Mouse (Mus musculus) liver, embryonic 16.5 days (tissue): ENCODE results near the gene Cnbp. TPM values are rescaled to one million over a fixed set of nuclear protein-coding genes. Genes with fewer than 3 reads are reported as not detected.

Experiments used
- ATAC-seq: fragments of 200-750 bp; cut with Nextera tagmentation; 2 replicates; pipeline ENCODE4 v1.8.0; 2017; ENCODE audit warnings: low read depth, mild to moderate bottlenecking, moderate number of reproducible peaks, moderate library complexity
- H3K27ac ChIP-seq: fragments of 300-500 bp; sonication (generic); 2 replicates; pipeline ENCODE4 v1.5.1; 2014; ENCODE audit warnings: mild to moderate bottlenecking, low read length
- H3K27me3 ChIP-seq: fragments of 300-500 bp; sonication (generic); 2 replicates; pipeline ENCODE4 v1.6.1; 2014; ENCODE audit warnings: low read depth, low read length, mixed read lengths; ENCODE audit not compliant: control insufficient read depth, insufficient read depth
- H3K36me3 ChIP-seq: fragments of 300-500 bp; sonication (generic); 2 replicates; pipeline ENCODE4 v1.6.1; 2014; ENCODE audit warnings: mild to moderate bottlenecking; ENCODE audit not compliant: control insufficient read depth, insufficient read depth
- H3K4me1 ChIP-seq: fragments of 300-500 bp; sonication (generic); 2 replicates; pipeline ENCODE4 v1.6.1; 2014; ENCODE audit warnings: low read depth, low read length, mixed read lengths; ENCODE audit not compliant: control insufficient read depth
- H3K4me2 ChIP-seq: fragments of 300-500 bp; sonication (generic); 2 replicates; pipeline ENCODE4 v1.6.1; 2014; ENCODE audit warnings: low read depth, low read length, mixed read lengths
- H3K4me3 ChIP-seq: fragments of 300-500 bp; sonication (generic); 2 replicates; pipeline ENCODE4 v1.5.1; 2014; ENCODE audit warnings: low read depth, mild to moderate bottlenecking, low read length
- H3K9ac ChIP-seq: fragments of 300-500 bp; sonication (generic); 2 replicates; pipeline ENCODE4 v1.6.1; 2014; ENCODE audit warnings: low read depth, low read length
- H3K9me3 ChIP-seq: fragments of 300-500 bp; sonication (generic); replicated peaks from 2 replicates; pipeline ENCODE4 v1.6.1; 2016; ENCODE audit warnings: low read length; ENCODE audit not compliant: control insufficient read depth
- WGBS: fragments of 180-500 bp; shearing (Covaris S2); extraction: QIAGEN DNeasy Blood & Tissue Kit; methylation state at CpG from one replicate; pipeline ENCODE4 v1.1.7; 2014; ENCODE audit not compliant: insufficient replicate concordance; 5-methylcytosine and 5-hydroxymethylcytosine counted together
- polyA plus RNA-seq: library from polyadenylated mRNA; unstranded; fragments of >200 nt; fragmentation: Nextera tagmentation; extraction: Ambion mirVana; gene quantifications from 2 replicates; pipeline ENCODE4 v1.2.1, GENCODE M21; 2015

The Cnbp gene
- polyA plus RNA-seq, 1 experiment from 2014 or later = 486 TPM

DNA sequence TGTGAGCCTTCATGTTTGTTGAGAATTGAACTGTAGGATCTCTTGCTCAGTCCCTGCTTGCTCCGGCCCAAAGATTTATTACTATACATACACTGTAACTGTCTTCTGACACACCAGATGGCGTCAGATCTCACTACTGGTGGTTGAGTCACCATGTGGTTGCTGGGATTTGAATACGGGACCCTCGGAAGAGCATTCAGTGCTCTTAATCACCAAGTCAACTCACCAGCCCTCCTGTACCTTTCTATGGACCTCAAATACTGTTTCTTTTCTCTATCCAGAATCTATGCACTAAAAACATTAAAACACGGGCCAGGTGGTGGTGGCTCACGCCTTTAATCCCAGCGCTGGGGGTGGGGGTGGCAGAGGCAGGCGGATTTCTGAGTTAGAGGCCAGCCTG is 9.3 kb downstream of the Cnbp start:
- no peak overlapping the region for H3K27ac ChIP-seq
- H3K9me3 ChIP-seq = no peaks in the 10 kb centered on the region
- 70% methylated on average over 8 of the region's 8 CpGs for WGBS
- H3K4me1 ChIP-seq = peaks cover 15% of the 10 kb centered on the region
- ATAC-seq = no peak
- no peaks in the 10 kb centered on the region for H3K27me3 ChIP-seq
- H3K4me2 ChIP-seq = no peak overlapping the region
- H3K36me3 ChIP-seq = peaks cover 46% of the 10 kb centered on the region
- H3K9ac ChIP-seq = no peak overlapping the region
- no peak overlapping the region for H3K4me3 ChIP-seq

DNA sequence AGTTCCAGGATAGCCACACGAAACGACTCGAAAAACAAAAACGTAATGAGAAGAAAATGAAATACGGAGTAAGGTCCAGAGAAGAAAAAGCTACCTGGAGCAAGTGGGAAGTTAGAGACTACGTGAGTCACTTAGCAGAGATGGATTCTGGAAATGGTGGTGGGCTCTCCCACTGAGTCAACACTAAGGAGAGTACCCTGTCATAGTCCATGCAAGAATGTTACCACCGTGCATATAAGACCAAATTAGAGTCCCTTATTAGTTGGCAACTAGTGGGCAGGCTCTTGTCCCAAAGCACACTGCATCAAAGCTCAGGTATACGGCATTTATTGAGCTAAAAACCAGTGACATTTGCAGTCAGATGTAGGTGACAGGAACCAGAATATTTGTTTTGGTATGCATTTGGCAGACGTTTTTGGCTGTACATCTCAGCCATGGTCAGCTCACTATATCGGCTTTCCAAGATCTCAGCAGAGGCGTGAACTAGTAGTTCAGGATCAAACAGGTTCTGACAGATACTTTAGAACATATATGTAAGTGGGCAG is 11.0 kb downstream of the Cnbp start:
- Histone ChIP-seq H3K27me3 (no peaks in the 10 kb centered on the region), H3K9me3 (no peaks in the 10 kb centered on the region), H3K36me3 (peaks cover 31% of the 10 kb centered on the region), H3K4me1 (peaks cover 15% of the 10 kb centered on the region), H3K4me2 (peak overlapping the region; percentile 85), H3K9ac (no peak overlapping the region; the same call in 1 of the 2 replicates), H3K27ac (peak overlapping the region; percentile 99), H3K4me3 (peak overlapping the region; percentile 90; the same call in 1 of the 2 replicates)
- ATAC-seq = no peak
- 51% methylated on average over 11 of the region's 11 CpGs for WGBS

GRCm38 (mm10) chr6:87838551-87839197 is 12.2 kb downstream of the Cnbp start, which contains the start of gene Isy1:
Gene Isy1 (minus strand): TSS chr6:87838798.
- Histone ChIP-seq H3K9me3 (no peaks in the 10 kb centered on the region), H3K4me2 (peak within 1 kb of the TSS; percentile 85), H3K27me3 (no peaks in the 10 kb centered on the region), H3K27ac (peak within 1 kb of the TSS; percentile 99), H3K4me3 (peak within 1 kb of the TSS; percentile 90), H3K36me3 (peaks cover 24% of the 10 kb centered on the region), H3K4me1 (peaks cover 15% of the 10 kb centered on the region), H3K9ac (peak within 1 kb of the TSS; percentile 92)
- peak; percentile 97 for ATAC-seq
- WGBS = under 1% methylated on average over 46 of the region's 46 CpGs

DNA sequence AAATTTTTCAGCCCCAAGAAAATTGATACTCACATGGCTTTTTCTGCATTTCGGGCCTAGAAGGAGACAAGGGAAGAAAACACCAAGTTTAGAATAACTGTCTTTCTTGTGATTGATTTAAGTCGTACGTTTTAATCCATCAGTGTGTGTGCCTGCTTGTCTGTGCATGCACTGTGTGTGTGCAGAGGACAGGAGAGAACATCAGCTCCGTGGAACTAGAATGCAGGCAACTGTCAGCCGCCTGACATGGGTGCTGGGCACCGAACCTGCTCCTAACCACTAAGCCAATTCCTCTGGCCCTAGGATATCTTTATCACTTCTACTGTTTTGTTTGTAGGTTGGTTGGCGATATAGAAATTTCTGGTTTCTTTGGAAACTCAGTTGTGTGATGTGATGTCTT is 15.2 kb downstream of the Cnbp start, which contains the start of gene Gm45140:
Gm45140 (minus strand) TSS at position 101 of the 400 bp plus-strand sequence.
- no peaks in the 10 kb centered on the region for H3K9me3 ChIP-seq
- peaks cover 13% of the 10 kb centered on the region for H3K4me1 ChIP-seq
- H3K36me3 ChIP-seq = peaks cover 9% of the 10 kb centered on the region
- no peaks in the 10 kb centered on the region for H3K27me3 ChIP-seq
- ATAC-seq = no peak
- H3K27ac ChIP-seq = no peak within 1 kb of the TSS
- no peak within 1 kb of the TSS for H3K4me2 ChIP-seq
- 82% methylated on average over 7 of the region's 7 CpGs for WGBS
- no peak within 1 kb of the TSS for H3K9ac ChIP-seq
- H3K4me3 ChIP-seq = no peak within 1 kb of the TSS

GRCm38 (mm10) chr6:87820366-87820765 is 30.5 kb downstream of the Cnbp start:
- Histone ChIP-seq H3K4me2 (no peak overlapping the region), H3K27me3 (no peaks in the 10 kb centered on the region), H3K36me3 (peaks cover 51% of the 10 kb centered on the region), H3K9ac (no peak overlapping the region), H3K9me3 (no peaks in the 10 kb centered on the region), H3K4me1 (no peaks in the 10 kb centered on the region), H3K27ac (no peak overlapping the region), H3K4me3 (no peak overlapping the region)
- WGBS = 86% methylated on average over 2 of the region's 2 CpGs
- ATAC-seq = no peak

GRCm38 (mm10) chr6:87814486-87814885 is 36.4 kb downstream of the Cnbp start:
- H3K27me3 ChIP-seq = no peaks in the 10 kb centered on the region
- ATAC-seq = no peak
- 84% methylated on average over 5 of the region's 5 CpGs for WGBS

DNA sequence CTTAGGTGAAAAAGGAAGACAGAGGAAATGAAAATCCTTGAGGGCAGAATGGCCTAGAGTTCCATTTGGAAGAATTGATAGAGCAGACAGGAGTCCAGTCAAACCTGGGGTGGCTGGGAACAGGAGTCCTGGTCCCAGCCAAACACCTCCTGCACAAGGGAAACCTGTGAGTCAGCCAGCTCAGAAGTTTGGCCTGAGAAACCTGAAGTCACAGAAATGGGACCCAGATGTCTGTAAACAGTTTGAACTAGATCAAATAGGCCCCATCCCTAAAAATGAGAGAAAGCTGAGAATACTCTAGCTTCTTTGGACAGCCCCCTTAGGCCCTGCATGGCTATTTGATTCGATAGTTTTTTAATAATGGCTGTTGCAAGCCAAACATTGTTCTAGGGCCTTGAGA is 38.2 kb downstream of the Cnbp start:
- 94% methylated on average over 1 of the region's 1 CpGs for WGBS

More at GRCm38 (mm10) chr6:87814486-87814885, 36.4 kb downstream of the Cnbp start:
- H3K9me3 ChIP-seq = no peaks in the 10 kb centered on the region
- no peak overlapping the region for H3K27ac ChIP-seq
- H3K9ac ChIP-seq = no peak overlapping the region
- H3K4me1 ChIP-seq = peaks cover 17% of the 10 kb centered on the region
- H3K36me3 ChIP-seq = peaks cover 13% of the 10 kb centered on the region
- no peak overlapping the region for H3K4me3 ChIP-seq
- no peak overlapping the region for H3K4me2 ChIP-seq

DNA sequence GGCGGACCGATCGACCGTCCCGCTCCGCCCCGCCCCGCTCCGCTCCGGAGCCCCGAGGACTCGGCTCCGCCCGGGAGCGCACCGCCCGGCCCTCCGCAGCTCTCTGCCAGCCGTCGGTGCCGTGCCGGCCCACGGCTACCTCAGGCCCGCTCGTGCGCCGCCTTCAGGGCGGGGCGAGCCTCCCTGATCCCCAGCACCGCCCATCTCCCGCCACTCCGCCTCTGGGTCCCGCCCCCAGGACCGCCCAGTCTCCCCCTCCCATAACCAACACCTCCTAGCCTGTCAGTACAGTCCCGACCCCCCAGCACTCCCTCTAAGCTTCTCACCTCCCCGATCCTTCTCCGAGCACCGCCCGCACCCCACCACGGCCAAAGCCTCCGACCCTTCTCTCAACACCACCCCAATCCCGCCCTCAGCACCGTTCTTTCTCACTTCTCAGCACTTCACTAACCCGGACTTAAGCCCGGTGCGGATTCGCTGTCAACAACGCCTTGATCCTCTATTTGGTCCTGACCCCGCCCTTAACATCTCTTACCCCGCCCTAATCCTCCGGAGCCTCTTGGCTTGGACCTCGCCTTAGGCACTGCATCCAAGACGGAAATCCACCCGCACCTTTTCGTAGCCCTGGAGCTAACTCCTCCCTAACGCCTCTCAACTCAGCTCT is 39.1 kb downstream of the Cnbp start, which contains the start of gene Rab43:
Rab43 (minus strand) TSS at position 490 of the 664 bp plus-strand sequence.
- ATAC-seq = peak; percentile 90
- Histone ChIP-seq H3K27me3 (no peaks in the 10 kb centered on the region), H3K4me3 (peak within 1 kb of the TSS; percentile 85), H3K4me1 (peaks cover 41% of the 10 kb centered on the region), H3K9ac (peak within 1 kb of the TSS; percentile 98), H3K36me3 (no peaks in the 10 kb centered on the region), H3K9me3 (no peaks in the 10 kb centered on the region), H3K27ac (peak within 1 kb of the TSS; percentile 99), H3K4me2 (peak within 1 kb of the TSS; percentile 90)
- WGBS = under 1% methylated on average over 56 of the region's 56 CpGs

More for the DNA sequence above, 38.2 kb downstream of the Cnbp start:
- Histone ChIP-seq H3K27me3 (no peaks in the 10 kb centered on the region), H3K27ac (peak overlapping the region; percentile 99), H3K4me3 (peak overlapping the region; percentile 85), H3K9ac (peak overlapping the region; percentile 80), H3K36me3 (peaks cover 3% of the 10 kb centered on the region; the same call in 1 of the 2 replicates), H3K4me2 (peak overlapping the region; percentile 90), H3K4me1 (peaks cover 33% of the 10 kb centered on the region), H3K9me3 (no peaks in the 10 kb centered on the region)
- ATAC-seq = no peak
